Mouse (Mus musculus) neural tube, embryonic 12.5 days (tissue): Measurements from ENCODE around the gene Mocs1. TPM values are rescaled to one million over a fixed set of nuclear protein-coding genes. Genes with fewer than 3 reads are reported as not detected.

ENCODE experiments used
- ATAC-seq: fragments of 200-750 bp; cut with Nextera tagmentation; 2 replicates; pipeline ENCODE4 v1.8.0; 2017; ENCODE audit warnings: low read depth, mild to moderate bottlenecking, moderate TSS enrichment, moderate library complexity; ENCODE audit not compliant: low FRiP score
- H3K27ac ChIP-seq: fragments of 300-500 bp; sonication (generic); 2 replicates; pipeline ENCODE4 v1.5.1; 2016
- H3K27me3 ChIP-seq: fragments of 300-500 bp; sonication (generic); replicated peaks from 2 replicates; pipeline ENCODE4 v1.6.1; 2016; ENCODE audit warnings: mild to moderate bottlenecking
- H3K36me3 ChIP-seq: fragments of 300-500 bp; sonication (generic); 2 replicates; pipeline ENCODE4 v1.6.1; 2016; ENCODE audit warnings: mild to moderate bottlenecking
- H3K4me1 ChIP-seq: fragments of 300-500 bp; sonication (generic); 2 replicates; pipeline ENCODE4 v1.6.1; 2016
- H3K4me2 ChIP-seq: fragments of 300-500 bp; sonication (generic); replicated peaks from 2 replicates; pipeline ENCODE4 v1.6.1; 2016; ENCODE audit warnings: mild to moderate bottlenecking
- H3K4me3 ChIP-seq: fragments of 300-500 bp; sonication (generic); 2 replicates; pipeline ENCODE4 v1.5.1; 2016
- H3K9ac ChIP-seq: fragments of 300-500 bp; sonication (generic); 2 replicates; pipeline ENCODE4 v1.6.1; 2016; ENCODE audit warnings: mild to moderate bottlenecking
- H3K9me3 ChIP-seq: fragments of 300-500 bp; sonication (generic); 2 replicates; pipeline ENCODE4 v1.6.1; 2016; ENCODE audit warnings: mild to moderate bottlenecking
- WGBS: fragments of 180-500 bp; shearing (Covaris S2); methylation state at CpG from one replicate; pipeline ENCODE4 v1.1.7; 2016; 5-methylcytosine and 5-hydroxymethylcytosine counted together
- polyA plus RNA-seq: library from polyadenylated mRNA; unstranded; fragments of >200 nt; fragmentation: Nextera tagmentation; extraction: Ambion mirVana; gene quantifications from 2 replicates; pipeline ENCODE4 v1.2.1, GENCODE M21; 2016

Mocs1 gene
- polyA plus RNA-seq, 1 experiment from 2014 or later, result 4.4 TPM

DNA sequence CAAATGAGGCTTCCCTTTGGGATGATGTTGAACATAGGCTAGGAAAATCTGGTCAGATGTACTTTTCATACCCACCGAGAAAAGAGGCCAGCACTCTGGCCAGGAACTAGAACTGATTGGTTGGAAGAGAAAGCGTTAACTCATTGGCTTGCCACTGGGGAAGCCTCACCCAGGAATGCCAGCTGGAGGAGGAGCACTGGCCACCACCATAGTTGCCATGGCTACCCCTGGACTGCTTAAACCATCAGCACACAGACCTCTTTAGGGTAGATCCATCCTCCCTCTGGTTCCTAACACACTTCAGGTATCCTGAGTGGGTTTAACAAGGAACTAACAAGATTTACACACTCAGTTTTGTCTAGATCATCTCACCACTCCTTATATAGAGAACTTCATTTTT is 71.5 kb downstream of the Mocs1 start:
- H3K4me2 ChIP-seq, result no peak overlapping the region
- H3K36me3 ChIP-seq, result 0 out of 2 replicates have a peak, but pooled peaks cover 3% of the 10 kb centered on the region
- no peaks in the 10 kb centered on the region for H3K9me3 ChIP-seq
- no peak overlapping the region for H3K27ac ChIP-seq
- H3K4me3 ChIP-seq, result no peak overlapping the region
- ATAC-seq, result no peak
- WGBS, result 88% methylated on average over 2 of the region's 2 CpGs
- no peak overlapping the region for H3K9ac ChIP-seq
- H3K27me3 ChIP-seq, result no peaks in the 10 kb centered on the region
- H3K4me1 ChIP-seq, result no peaks in the 10 kb centered on the region

DNA sequence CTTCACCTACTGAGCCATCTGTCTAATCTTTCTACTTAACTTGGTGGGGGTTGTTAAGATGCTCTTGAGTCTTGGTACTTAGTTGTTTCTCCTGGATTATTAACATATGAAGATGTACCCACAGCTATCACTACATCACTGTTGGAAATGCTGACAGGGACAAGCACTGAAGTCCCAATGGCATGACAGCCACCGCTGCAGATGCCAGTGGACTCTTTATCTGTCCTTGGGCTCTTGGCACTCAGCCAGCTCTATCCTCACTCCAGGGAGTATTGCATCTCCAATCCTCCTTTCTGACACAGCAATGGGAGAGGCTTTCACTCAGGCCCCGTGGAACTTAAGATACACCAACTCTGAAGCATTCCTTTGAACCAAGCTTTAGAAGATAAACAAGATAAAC is 72.1 kb downstream of the Mocs1 start:
- Histone ChIP-seq H3K9ac (no peak overlapping the region), H3K9me3 (no peaks in the 10 kb centered on the region), H3K4me1 (no peaks in the 10 kb centered on the region), H3K27ac (no peak overlapping the region), H3K27me3 (no peaks in the 10 kb centered on the region), H3K4me2 (no peak overlapping the region), H3K36me3 (0 out of 2 replicates have a peak, but pooled peaks cover 2% of the 10 kb centered on the region), H3K4me3 (no peak overlapping the region)
- ATAC-seq, result no peak
- WGBS, result 66% methylated on average over 2 of the region's 2 CpGs

DNA sequence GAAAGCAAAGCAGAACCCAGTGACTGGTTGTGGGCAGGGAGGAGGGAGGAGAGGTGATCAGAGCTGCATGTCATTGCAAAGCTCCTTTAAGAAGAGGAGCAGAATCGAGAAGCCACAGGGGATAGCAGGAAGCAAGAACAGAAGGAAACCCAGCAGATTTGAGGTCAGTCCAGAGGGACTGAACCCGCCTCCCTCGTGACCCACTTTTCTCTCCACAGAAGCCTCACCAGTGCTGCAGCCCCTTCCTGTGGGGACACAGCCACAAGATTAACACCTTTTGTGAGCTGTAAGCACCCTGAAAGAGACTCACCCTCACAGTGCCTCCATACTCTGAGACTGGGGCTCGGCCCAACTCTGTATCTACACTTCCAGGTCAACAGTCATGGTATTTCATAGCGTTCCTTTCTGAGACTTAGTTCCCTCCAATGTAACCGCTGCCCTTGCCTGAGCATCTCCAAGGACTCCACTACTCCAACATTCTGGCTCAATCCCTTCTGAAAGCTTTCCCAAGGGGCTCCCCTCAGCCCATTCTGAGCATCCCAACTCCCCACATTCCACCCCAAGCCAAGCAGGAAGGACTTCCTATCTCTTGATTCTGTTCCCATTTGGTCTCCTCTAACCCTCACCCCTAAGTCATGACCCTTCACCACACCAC is 75.2 kb downstream of the Mocs1 start:
- no peak overlapping the region for H3K27ac ChIP-seq
- no peaks in the 10 kb centered on the region for H3K4me1 ChIP-seq
- ATAC-seq, result no peak
- H3K36me3 ChIP-seq, result no peaks in the 10 kb centered on the region
- no peaks in the 10 kb centered on the region for H3K27me3 ChIP-seq
- H3K4me2 ChIP-seq, result no peak overlapping the region
- WGBS, result 79% methylated on average over 6 of the region's 6 CpGs
- H3K9me3 ChIP-seq, result no peaks in the 10 kb centered on the region
- H3K4me3 ChIP-seq, result no peak overlapping the region
- H3K9ac ChIP-seq, result no peak overlapping the region

Other genes starting within 250 kb of the Mocs1 start
- 5.7 and 6.5 TPM in 2 replicates for gene Daam2, start 136.0 kb downstream of the Mocs1 start, polyA plus RNA-seq
- 3.5 and 3.8 TPM in 2 replicates for gene Kif6, start 186.8 kb downstream of the Mocs1 start, polyA plus RNA-seq